Mouse (Mus musculus) cerebellum, postnatal 4 days (tissue): Measurements from ENCODE around the gene Olfr649.

Source experiments
- DNase-seq, 2 experiments: peaks; one replicate each; pipeline ENCODE4 v3.0.0; 2022; ENCODE audit warnings: low spot score in 2 of 2, mixed read lengths in 1 of 2

Olfr649 gene

GRCm38 (mm10) chr7:104195885-104196284 lies at the start of gene Olfr649:
Gene Olfr649 (minus strand): TSS chr7:104195985.
- no peak for DNase-seq

- peak in 1 of 2 experiments; percentile 5 for DNase-seq
Measured at GRCm38 (mm10) chr7:104244287-104245181, 48.7 kb upstream of the Olfr649 start, which contains the start of gene Trim34a. Gene Trim34a (plus strand): TSS chr7:104244457.

GRCm38 (mm10) chr7:104243616-104244015 lies 47.8 kb upstream of the Olfr649 start:
- DNase-seq, result no peak

- no peak for DNase-seq
Measured at GRCm38 (mm10) chr7:104240857-104241256, 45.1 kb upstream of the Olfr649 start.

- no peak for DNase-seq
Measured at GRCm38 (mm10) chr7:104231203-104231602, 35.4 kb upstream of the Olfr649 start.

- peak in 1 of 2 experiments; percentile 25 for DNase-seq
Measured at GRCm38 (mm10) chr7:104218701-104219569, 23.1 kb upstream of the Olfr649 start, which contains the start of gene Trim6. Gene Trim6 (plus strand): TSS chr7:104218793.

- DNase-seq, result no peak
Measured at GRCm38 (mm10) chr7:104217881-104218280, 22.1 kb upstream of the Olfr649 start.

- no peak for DNase-seq
Measured at GRCm38 (mm10) chr7:104216011-104216535, 20.3 kb upstream of the Olfr649 start.

GRCm38 (mm10) chr7:104206197-104206596 lies 10.4 kb upstream of the Olfr649 start:
- no peak for DNase-seq

- peak in 1 of 2 experiments; percentile 25 for DNase-seq
Measured at GRCm38 (mm10) chr7:104199822-104200221, 4.0 kb upstream of the Olfr649 start.

- no peak for DNase-seq
Measured at GRCm38 (mm10) chr7:104191275-104191674, 4.5 kb downstream of the Olfr649 start.

GRCm38 (mm10) chr7:104183292-104183691 lies 12.5 kb downstream of the Olfr649 start, which contains the start of gene Olfr648:
Gene Olfr648 (minus strand): TSS chr7:104183392.
- no peak for DNase-seq

GRCm38 (mm10) chr7:104179074-104179473 lies 16.7 kb downstream of the Olfr649 start:
- no peak for DNase-seq

GRCm38 (mm10) chr7:104178422-104179054 lies 17.2 kb downstream of the Olfr649 start:
- no peak for DNase-seq

GRCm38 (mm10) chr7:104175085-104175484 lies 20.7 kb downstream of the Olfr649 start:
- no peak for DNase-seq

GRCm38 (mm10) chr7:104169634-104170204 lies 26.1 kb downstream of the Olfr649 start:
- DNase-seq, result no peak

GRCm38 (mm10) chr7:104167105-104167504 lies 28.7 kb downstream of the Olfr649 start:
- no peak for DNase-seq

GRCm38 (mm10) chr7:104150456-104150855 lies 45.3 kb downstream of the Olfr649 start, which contains the start of gene Ubqlnl:
Gene Ubqlnl (minus strand): TSS chr7:104150556.
- no peak for DNase-seq

GRCm38 (mm10) chr7:104143179-104143578 lies 52.6 kb downstream of the Olfr649 start, which contains the start of gene Ubqln3:
Gene Ubqln3 (minus strand): TSS chr7:104143279.
- no peak for DNase-seq
